Mouse (Mus musculus) intestine, postnatal 0 days (tissue): Measurements from ENCODE around the gene Gm49384. TPM values are rescaled to one million over a fixed set of nuclear protein-coding genes. Genes with fewer than 3 reads are reported as not detected.

Source experiments
- ATAC-seq: fragments of 200-750 bp; cut with Nextera tagmentation; 2 replicates; pipeline ENCODE4 v1.8.0; 2017; ENCODE audit warnings: mild to moderate bottlenecking, moderate TSS enrichment, moderate library complexity
- H3K27ac ChIP-seq: fragments of 300-500 bp; sonication (generic); 2 replicates; pipeline ENCODE4 v1.5.1; 2014; ENCODE audit warnings: mild to moderate bottlenecking, low read depth, low read length, moderate library complexity
- H3K27me3 ChIP-seq: fragments of 300-500 bp; sonication (generic); replicated peaks from 2 replicates; pipeline ENCODE4 v1.6.1; 2014; ENCODE audit warnings: low read length, mixed read lengths; ENCODE audit not compliant: control insufficient read depth, insufficient read depth
- H3K36me3 ChIP-seq: fragments of 300-500 bp; sonication (generic); 2 replicates; pipeline ENCODE4 v1.6.1; 2014; ENCODE audit warnings: mild to moderate bottlenecking, moderate library complexity; ENCODE audit not compliant: control insufficient read depth, insufficient read depth
- H3K4me1 ChIP-seq: fragments of 300-500 bp; sonication (generic); replicated peaks from 2 replicates; pipeline ENCODE4 v1.6.1; 2014; ENCODE audit warnings: antibody characterized with exemption, low read length, mixed read lengths; ENCODE audit not compliant: control insufficient read depth, insufficient read depth
- H3K4me2 ChIP-seq: fragments of 300-500 bp; sonication (generic); replicated peaks from 2 replicates; pipeline ENCODE4 v1.6.1; 2014; ENCODE audit warnings: low read depth, mild to moderate bottlenecking, moderate library complexity
- H3K4me3 ChIP-seq: fragments of 300-500 bp; sonication (generic); 2 replicates; pipeline ENCODE4 v1.5.1; 2014; ENCODE audit warnings: low read depth, low read length
- H3K9ac ChIP-seq: fragments of 300-500 bp; sonication (generic); 2 replicates; pipeline ENCODE4 v1.6.1; 2014; ENCODE audit warnings: mild to moderate bottlenecking, low read depth, low read length
- H3K9me3 ChIP-seq: fragments of 300-500 bp; sonication (generic); 2 replicates; pipeline ENCODE4 v1.6.1; 2016; ENCODE audit warnings: mixed run types; ENCODE audit not compliant: control insufficient read depth
- CTCF ChIP-seq: sonication (generic); IDR thresholded peaks from 2 replicates; pipeline ENCODE4 v1.5.1; 2016; ENCODE audit warnings: low read depth, mild to moderate bottlenecking, control low read depth, antibody characterized with exemption, moderate library complexity
- WGBS: fragments of 180-500 bp; shearing (Covaris S2); extraction: QIAGEN DNeasy Blood & Tissue Kit; methylation state at CpG from one replicate; pipeline ENCODE4 v1.1.7; 2014; 5-methylcytosine and 5-hydroxymethylcytosine counted together
- microRNA-seq: library from miRNA; unstranded; fragments of <30 nt; microRNA quantifications from one replicate; pipeline ENCODE4, GENCODE M21; 2016
- polyA plus RNA-seq: library from polyadenylated mRNA; unstranded; fragments of >200 nt; fragmentation: Nextera tagmentation; extraction: Ambion mirVana; gene quantifications from 2 replicates; pipeline ENCODE4 v1.2.1, GENCODE M21; 2015

Gene Gm49384
- polyA plus RNA-seq, 1 experiment from 2014 or later = 9.1 TPM

DNA sequence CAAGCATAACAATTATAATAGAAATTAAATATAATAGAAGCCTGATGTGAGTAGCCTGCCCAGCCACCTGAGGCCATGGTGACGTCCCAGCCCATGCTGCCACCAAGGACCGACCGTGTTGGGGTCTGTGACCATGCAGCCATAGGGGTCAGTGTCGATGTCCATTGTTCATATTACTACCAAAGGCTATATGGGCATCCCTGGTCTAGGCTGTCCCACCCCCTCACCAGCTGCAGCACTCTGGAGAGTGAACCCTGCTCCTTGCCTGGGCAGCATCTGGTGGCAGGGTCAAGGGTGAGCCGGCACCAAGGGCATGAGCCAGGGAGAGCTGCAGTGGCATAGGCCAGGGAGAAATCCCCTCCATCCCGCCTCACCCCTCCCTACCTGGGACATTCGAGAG is 64.2 kb downstream of the Gm49384 start:
- WGBS = 92% methylated on average over 7 of the region's 7 CpGs
- Histone ChIP-seq H3K9ac (no peak overlapping the region), H3K27ac (no peak overlapping the region), H3K4me2 (no peak overlapping the region), H3K27me3 (no peaks in the 10 kb centered on the region), H3K9me3 (no peaks in the 10 kb centered on the region), H3K4me1 (no peaks in the 10 kb centered on the region), H3K36me3 (no peaks in the 10 kb centered on the region), H3K4me3 (no peak overlapping the region)
- no peak for TF ChIP-seq CTCF
- ATAC-seq = no peak

Small RNAs within 50 kb of the gene (microRNA-seq; reads per million reads assigned to microRNA genes)
- gene Gm47287 = not detected
- 1.1 reads per million for gene Gm47295

Other genes starting within 250 kb of the Gm49384 start
- gene Rps29, start 45.1 kb downstream of the Gm49384 start, polyA plus RNA-seq = 1,572 and 1,602 TPM in 2 replicates
- 3.5 and 5.5 TPM in 2 replicates for gene Lrr1, start 35.5 kb downstream of the Gm49384 start, polyA plus RNA-seq
- 628 and 634 TPM in 2 replicates for gene Rpl36al, start 20.2 kb downstream of the Gm49384 start, polyA plus RNA-seq
- gene Mgat2, start 20.1 kb downstream of the Gm49384 start, polyA plus RNA-seq = 41.5 and 46.9 TPM in 2 replicates
- gene Gm49383, start 7.2 kb downstream of the Gm49384 start, polyA plus RNA-seq = 9.9 and 10.2 TPM in 2 replicates
- gene Dnaaf2, start 5.8 kb downstream of the Gm49384 start, polyA plus RNA-seq = 2.9 and 3.4 TPM in 2 replicates
- 5.4 and 6.7 TPM in 2 replicates for gene Pole2, start 23.9 kb upstream of the Gm49384 start, polyA plus RNA-seq
- 8.1 and 8.3 TPM in 2 replicates for gene Klhdc1, start 36.9 kb upstream of the Gm49384 start, polyA plus RNA-seq
- gene Klhdc2, start 92.4 kb upstream of the Gm49384 start, polyA plus RNA-seq = 67.7 and 70.3 TPM in 2 replicates
- 41.9 and 45.3 TPM in 2 replicates for gene Nemf, start 152.9 kb upstream of the Gm49384 start, polyA plus RNA-seq
- gene Arf6, start 167.9 kb upstream of the Gm49384 start, polyA plus RNA-seq = 82.7 and 86.3 TPM in 2 replicates
- 1.9 and 2.4 TPM in 2 replicates for gene Gm9887, start 168.2 kb upstream of the Gm49384 start, polyA plus RNA-seq